Mouse (Mus musculus): ENCODE data around the gene Tnni2.
"Not testable (repeated sequence)": the region's sequence is repeated elsewhere in the genome, so short reads cannot be mapped to it uniquely, and the experiment has no call there.

Tnni2 gene

DNA sequence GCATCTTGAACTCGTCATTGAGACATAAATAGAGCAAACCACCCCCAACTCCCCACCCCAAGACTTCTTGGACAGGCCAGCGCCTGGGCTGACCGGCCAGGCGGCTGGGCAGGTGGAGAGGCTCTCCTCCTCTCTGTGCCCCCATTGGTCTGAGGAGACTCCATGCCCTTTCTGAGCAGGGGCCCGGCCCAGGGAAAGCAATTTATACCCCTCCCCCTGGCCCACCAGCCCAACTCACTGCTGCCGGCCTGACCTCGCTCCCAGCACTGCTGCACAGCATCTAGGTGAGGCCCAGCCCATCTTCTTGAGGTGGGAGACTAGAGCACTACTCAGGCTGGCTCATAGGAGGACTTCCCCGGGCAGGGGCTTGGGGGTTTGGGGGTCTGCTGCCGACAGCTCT, at the start of gene Tnni2:
TSS of gene Tnni2 (plus strand) at position 224 of the 400 bp plus-strand sequence.
- DNase-seq (ENCODE audit: low read depth, low spot score) = peak; percentile 97

DNA sequence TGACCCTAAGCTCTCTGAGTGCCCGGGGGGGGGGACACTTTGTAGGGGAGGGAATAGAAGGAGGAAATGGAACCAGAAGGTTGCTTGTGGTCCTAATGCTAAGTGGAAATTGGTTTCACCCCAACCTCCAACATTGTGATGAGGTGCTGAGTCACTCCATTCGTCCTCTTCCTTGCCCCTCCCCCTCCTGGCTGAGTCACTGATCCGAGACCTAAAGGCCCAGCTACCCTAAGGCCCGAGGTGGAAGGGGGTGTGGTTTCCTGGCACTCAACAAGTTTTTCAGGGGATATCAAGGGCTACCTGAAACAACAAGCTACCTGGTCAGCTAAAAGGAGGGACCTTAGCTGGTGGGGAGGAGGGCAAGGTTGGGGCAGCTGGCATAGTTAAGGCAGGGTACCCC, 48.4 kb upstream of the Tnni2 start:
- no peak for DNase-seq (ENCODE audit: low read depth, low spot score)

GRCm38 (mm10) chr7:142394261-142395190, 47.1 kb upstream of the Tnni2 start:
- DNase-seq (ENCODE audit: low read depth, low spot score) = no peak

DNA sequence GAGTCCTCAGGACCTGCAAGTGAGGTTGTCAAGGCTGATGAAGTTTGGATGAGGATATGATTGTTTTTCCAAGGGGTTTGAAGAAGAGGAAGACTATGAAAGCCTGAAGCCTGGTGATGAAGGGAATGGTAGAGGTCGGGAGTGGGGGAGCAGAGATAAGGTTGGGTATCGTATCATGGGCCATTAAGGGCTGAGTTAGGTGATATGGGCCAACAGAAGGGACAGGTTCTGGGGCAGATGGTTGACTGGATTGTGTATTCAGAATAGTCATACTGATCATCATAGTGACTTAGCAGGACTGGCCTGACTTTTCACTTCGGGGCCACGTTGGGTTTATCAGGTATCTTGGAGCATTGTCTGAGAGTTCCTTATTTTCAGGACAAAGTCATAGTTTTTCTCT, 46.1 kb upstream of the Tnni2 start:
- no peak for DNase-seq (ENCODE audit: low read depth, low spot score)

GRCm38 (mm10) chr7:142396611-142397010, 45.0 kb upstream of the Tnni2 start:
- no peak for DNase-seq (ENCODE audit: low read depth, low spot score)

DNA sequence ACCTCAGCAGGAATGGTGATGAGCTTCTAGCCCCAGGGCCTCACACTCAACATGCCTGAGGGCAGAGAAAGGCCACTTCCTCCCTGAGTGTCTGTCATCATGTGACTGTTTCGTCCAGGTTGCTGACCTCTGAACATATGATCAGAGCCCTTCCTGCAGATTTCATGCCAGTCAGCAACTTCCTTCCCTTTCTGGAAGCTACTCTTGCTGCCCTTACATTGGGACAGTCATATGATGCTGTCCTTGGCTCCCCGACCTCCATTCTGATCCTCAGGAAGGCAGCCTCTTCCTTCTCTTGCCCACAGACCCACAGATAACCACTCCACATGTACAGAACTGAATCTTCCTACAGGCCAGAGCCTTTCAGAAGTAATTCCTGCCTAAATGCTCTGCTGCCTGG, 43.6 kb upstream of the Tnni2 start:
- no peak for DNase-seq (ENCODE audit: low read depth, low spot score)

- peak; percentile 68 for DNase-seq (ENCODE audit: low read depth, low spot score)
These were observed 42.4 kb upstream of the Tnni2 start for GRCm38 (mm10) chr7:142399250-142399649.

DNA sequence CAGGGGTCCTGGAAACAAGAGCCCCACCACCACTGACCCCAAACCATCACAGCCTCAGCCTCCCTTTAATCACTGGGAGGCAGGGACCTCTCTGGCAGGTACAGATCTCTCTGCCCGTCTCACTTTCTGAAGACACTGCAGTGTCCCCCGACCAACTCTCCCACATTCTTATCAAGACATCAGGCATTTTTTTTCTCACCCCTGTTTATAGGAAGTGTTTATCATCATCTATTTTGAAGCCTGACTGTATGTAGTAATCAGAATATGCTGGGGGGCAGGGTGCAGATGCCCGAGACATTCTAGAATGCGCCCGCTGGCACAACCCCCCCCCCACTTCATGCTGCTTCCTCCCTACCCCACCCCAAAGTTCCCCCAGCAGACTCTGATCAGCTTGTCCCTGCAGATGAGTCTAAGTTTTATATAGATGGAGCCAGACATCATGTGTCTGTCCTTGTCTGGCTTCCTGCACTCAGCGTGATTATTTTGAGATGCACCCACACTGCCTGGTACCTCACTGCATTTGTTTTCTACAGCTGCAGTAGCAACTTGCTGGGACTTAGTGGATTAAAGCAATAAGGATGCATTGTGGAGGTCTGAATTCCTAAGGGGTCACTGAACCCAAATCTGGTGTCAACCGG, 41.4 kb upstream of the Tnni2 start:
- DNase-seq (ENCODE audit: low read depth, low spot score) = no peak

GRCm38 (mm10) chr7:142400750-142401142, 40.9 kb upstream of the Tnni2 start:
- DNase-seq (ENCODE audit: low read depth, low spot score) = no peak

- DNase-seq (ENCODE audit: low read depth, low spot score) = no peak
These were observed 38.0 kb upstream of the Tnni2 start for GRCm38 (mm10) chr7:142403591-142403990.

- DNase-seq (ENCODE audit: low read depth, low spot score) = not testable (repeated sequence)
These were observed 36.5 kb upstream of the Tnni2 start for GRCm38 (mm10) chr7:142405134-142405533.

- DNase-seq (ENCODE audit: low read depth, low spot score) = no peak
These were observed 33.7 kb upstream of the Tnni2 start for GRCm38 (mm10) chr7:142407935-142408334.

- DNase-seq (ENCODE audit: low read depth, low spot score) = no peak
These were observed 32.9 kb upstream of the Tnni2 start for GRCm38 (mm10) chr7:142408686-142409085.

DNA sequence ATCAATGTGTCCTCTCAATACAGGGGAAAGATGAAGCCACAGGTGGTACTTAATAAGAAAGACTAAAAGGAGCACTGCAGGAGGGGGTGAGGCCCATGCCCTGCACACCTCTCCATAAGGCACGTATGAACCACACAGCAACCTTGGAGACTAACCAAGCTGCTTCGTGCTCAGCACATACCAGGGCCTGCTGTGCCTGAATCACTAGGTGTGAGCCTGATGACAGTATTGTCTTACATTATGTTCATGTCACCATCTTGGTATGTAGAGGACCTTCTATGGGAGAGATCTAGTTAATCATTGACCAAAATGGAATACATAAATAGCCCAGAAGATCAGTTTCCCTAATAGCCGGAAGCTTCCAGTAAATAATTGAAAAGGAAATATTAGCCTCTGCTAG, 32.0 kb upstream of the Tnni2 start:
- DNase-seq (ENCODE audit: low read depth, low spot score) = no peak

DNA sequence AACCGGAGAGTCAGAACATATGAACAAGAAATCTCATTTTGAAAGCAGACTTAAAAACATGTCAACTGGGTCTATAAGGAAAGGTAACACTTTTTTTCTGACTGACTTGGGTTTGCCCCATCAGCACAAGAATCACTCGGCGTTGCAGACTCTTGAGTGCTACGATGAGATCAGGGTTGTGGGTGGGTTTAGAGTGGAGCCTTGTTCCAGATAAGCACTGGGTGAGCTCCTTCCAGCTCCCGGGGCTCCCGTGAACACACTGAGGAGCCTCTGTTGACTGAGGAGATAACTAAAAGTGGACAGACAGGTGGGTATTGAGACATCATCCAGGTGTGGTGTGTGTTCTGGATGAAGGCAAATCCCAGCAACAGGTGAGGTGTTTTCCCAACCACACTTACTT, 28.3 kb upstream of the Tnni2 start:
- DNase-seq (ENCODE audit: low read depth, low spot score) = no peak

DNA sequence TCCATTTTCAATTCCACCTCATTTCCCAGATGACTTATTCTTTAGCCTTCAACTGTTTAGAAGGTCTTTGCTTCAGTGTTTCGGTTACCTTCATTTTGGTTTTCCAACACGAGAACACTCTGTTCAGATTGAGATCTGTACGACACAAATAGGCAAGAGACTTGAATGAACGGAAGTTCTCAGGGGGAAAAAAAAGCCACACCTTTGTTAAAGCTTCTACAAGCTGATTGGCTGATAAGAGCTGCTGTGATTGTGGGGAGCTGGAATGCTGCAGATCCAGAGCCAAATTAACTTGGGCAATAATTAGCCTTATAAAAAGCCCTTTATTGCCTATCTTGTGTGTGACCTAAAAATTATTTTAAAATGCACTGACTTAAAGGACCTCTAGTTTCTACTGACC, 26.3 kb upstream of the Tnni2 start:
- no peak for DNase-seq (ENCODE audit: low read depth, low spot score)

DNA sequence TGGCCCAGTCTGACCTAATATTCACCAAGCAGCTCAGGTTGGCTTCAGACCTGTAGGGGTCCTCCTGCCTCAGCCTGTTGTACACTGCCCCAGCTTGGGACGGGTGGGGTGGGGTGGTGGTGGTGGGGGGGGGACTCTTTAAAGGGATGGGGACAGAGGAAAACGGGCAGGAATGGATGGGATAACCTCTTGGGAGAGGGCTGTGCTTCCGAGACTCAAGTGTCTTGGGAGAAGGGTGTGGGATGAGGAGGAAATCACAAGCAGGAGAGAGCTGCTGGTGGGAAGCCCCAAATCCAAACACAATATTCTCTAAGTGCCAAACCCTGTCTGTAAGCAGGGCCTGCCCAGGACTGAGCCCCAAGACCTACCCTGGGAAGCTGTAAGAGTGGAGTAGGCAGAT, 25.4 kb upstream of the Tnni2 start:
- DNase-seq (ENCODE audit: low read depth, low spot score) = no peak

- DNase-seq (ENCODE audit: low read depth, low spot score) = no peak
These were observed 23.6 kb upstream of the Tnni2 start for GRCm38 (mm10) chr7:142418027-142418426.

DNA sequence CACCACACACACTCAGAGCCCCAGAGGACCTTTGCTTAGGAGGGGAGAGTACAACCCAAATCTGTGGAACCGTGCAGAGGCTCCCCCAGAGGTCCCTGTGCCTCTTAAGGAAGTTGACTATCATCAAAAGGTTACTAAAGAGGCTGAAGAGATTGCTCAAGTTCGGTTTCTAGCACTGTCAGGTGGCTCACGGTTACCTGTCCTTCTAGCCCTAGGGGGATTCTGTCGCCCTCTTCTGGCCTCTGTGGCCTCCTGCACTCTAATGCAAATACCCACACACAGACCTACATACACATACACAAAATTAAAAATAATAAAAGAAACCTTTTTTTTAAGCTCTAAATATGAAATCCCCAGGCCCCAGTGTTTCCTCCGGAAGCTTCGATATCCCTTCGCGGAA, 22.9 kb upstream of the Tnni2 start:
- DNase-seq (ENCODE audit: low read depth, low spot score) = no peak

GRCm38 (mm10) chr7:142419887-142420286, 21.7 kb upstream of the Tnni2 start:
- no peak for DNase-seq (ENCODE audit: low read depth, low spot score)

DNA sequence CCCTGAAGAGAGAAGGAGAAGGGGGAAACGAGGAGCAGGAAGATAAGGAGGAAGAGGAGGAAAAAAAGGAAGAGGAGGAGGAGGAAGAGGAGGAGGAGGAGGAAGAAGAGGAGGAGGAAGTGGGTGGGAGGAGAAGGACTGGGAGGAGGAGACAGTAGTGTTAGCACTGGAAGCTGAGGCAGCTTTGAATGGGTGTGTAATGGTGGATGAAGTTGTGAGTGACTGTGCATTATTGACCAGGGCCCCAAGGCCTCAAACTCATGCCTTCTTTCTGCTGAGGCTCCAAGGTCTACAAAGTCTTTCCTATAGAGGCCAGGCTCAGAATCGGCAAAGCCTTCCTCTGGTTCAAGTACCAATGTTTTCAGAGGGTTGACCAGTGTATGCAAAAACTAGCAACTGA, 19.8 kb upstream of the Tnni2 start:
- no peak for DNase-seq (ENCODE audit: low read depth, low spot score)

GRCm38 (mm10) chr7:142425641-142426213, 15.9 kb upstream of the Tnni2 start:
- DNase-seq (ENCODE audit: low read depth, low spot score) = no peak

- no peak for DNase-seq (ENCODE audit: low read depth, low spot score)
These were observed 13.4 kb upstream of the Tnni2 start for GRCm38 (mm10) chr7:142428213-142428612.

Data from skeletal muscle tissue, adult 2 months (tissue).